Mouse (Mus musculus) urinary bladder, postnatal 36 days (tissue): ENCODE results near the gene Irf7.
"Not testable (repeated sequence)": the region's sequence is repeated elsewhere in the genome, so short reads cannot be mapped to it uniquely, and the experiment has no call there.

Source experiments
- DNase-seq, 2 experiments: peaks; one replicate each; pipeline ENCODE4 v3.0.0; 2022; ENCODE audit warnings: low spot score in 2 of 2, mixed read lengths in 1 of 2

Gene Irf7

GRCm38 (mm10) chr7:141275356-141275755 is 9.1 kb upstream of the Irf7 start:
- DNase-seq: no peak

GRCm38 (mm10) chr7:141270631-141271030 is 4.3 kb upstream of the Irf7 start:
- DNase-seq: no peak

- no peak for DNase-seq
These were observed 2.9 kb upstream of the Irf7 start for GRCm38 (mm10) chr7:141269273-141269545.

- DNase-seq: no peak
These were observed 2.4 kb upstream of the Irf7 start for GRCm38 (mm10) chr7:141268466-141269272.

- DNase-seq: no peak
These were observed 906 bp downstream of the Irf7 start for GRCm38 (mm10) chr7:141265411-141265738.

- no peak for DNase-seq
These were observed 1.4 kb downstream of the Irf7 start for GRCm38 (mm10) chr7:141264761-141265410.

- no peak for DNase-seq
These were observed 2.1 kb downstream of the Irf7 start for GRCm38 (mm10) chr7:141264041-141264700.

GRCm38 (mm10) chr7:141263640-141264039 is 2.6 kb downstream of the Irf7 start:
- DNase-seq: no peak

- DNase-seq: no peak
These were observed 4.8 kb downstream of the Irf7 start for GRCm38 (mm10) chr7:141261480-141261879.

- no peak for DNase-seq
These were observed 10.1 kb downstream of the Irf7 start for GRCm38 (mm10) chr7:141256159-141256558.

- not testable (repeated sequence) for DNase-seq
These were observed 15.8 kb downstream of the Irf7 start for GRCm38 (mm10) chr7:141250486-141250885.

GRCm38 (mm10) chr7:141231551-141231950 is 34.7 kb downstream of the Irf7 start:
- no peak for DNase-seq

- DNase-seq: no peak
These were observed 35.2 kb downstream of the Irf7 start for GRCm38 (mm10) chr7:141231111-141231510.

- DNase-seq: no peak
These were observed 35.7 kb downstream of the Irf7 start for GRCm38 (mm10) chr7:141230570-141230969.

- no peak for DNase-seq
These were observed 36.6 kb downstream of the Irf7 start for GRCm38 (mm10) chr7:141229702-141230101.

- DNase-seq: peak; percentile 89 to 92
These were observed 37.8 kb downstream of the Irf7 start, which contains the start of gene Phrf1 for GRCm38 (mm10) chr7:141228279-141229067. Phrf1 (plus strand) TSS chr7:141228784.

GRCm38 (mm10) chr7:141227796-141228195 is 38.5 kb downstream of the Irf7 start:
- DNase-seq: no peak

- no peak for DNase-seq
These were observed 39.7 kb downstream of the Irf7 start for GRCm38 (mm10) chr7:141226535-141226934.

GRCm38 (mm10) chr7:141222696-141223215 is 43.5 kb downstream of the Irf7 start:
- no peak for DNase-seq

GRCm38 (mm10) chr7:141222126-141222467 is 44.2 kb downstream of the Irf7 start:
- DNase-seq: no peak

- peak; percentile 96 for DNase-seq
These were observed 44.8 kb downstream of the Irf7 start for GRCm38 (mm10) chr7:141221249-141222125.
